Mouse (Mus musculus): Measurements from ENCODE around the gene Zan. TPM values are rescaled to one million over a fixed set of nuclear protein-coding genes. Genes with fewer than 3 reads are reported as not detected.
"Not testable (repeated sequence)": the region's sequence is repeated elsewhere in the genome, so short reads cannot be mapped to it uniquely, and the experiment has no call there.

Zan gene
- polyA plus RNA-seq, 1 experiment from 2014 or later, result 0.25 TPM

DNA sequence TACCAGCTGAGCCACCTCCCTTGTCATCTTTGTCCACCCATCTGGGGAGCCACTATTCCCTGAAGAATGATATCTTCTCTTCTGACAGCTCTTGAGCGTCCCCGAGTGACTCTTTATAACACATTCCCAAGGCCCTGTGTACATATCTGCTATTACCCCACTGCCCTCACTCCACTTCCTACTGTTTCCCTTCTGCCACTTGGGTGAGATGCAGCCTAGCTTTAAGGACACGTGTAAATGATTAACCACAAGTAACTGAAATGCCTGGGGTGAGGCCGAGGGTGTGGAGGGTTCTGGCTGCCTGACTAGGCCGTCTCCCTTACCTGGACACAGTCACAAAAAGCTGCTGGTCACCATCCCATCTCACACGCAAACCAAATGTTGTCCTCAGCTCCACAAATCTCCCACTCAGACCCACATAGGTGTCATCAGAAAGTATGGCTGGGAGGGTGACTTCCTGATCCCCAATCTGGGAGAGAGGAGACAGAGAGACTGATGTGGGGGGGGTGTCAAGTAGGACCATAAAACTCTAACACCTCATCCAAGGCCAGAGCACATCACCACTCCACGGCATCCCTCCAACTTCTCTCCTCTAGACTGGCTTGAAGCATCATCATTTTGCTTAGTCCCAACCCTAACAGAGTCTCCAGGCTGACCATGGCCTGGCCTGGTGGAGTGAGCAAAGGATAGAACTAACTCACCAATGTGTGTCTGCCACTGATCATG is 20.8 kb downstream of the Zan start:
- Histone ChIP-seq H3K27me3 (no peaks in the 10 kb centered on the region), H3K4me3 (replicated peaks) (no peak overlapping the region), H3K9me3 (replicated peaks) (no peaks in the 10 kb centered on the region), H3K36me3 (replicated peaks) (no peaks in the 10 kb centered on the region), H3K27ac (replicated peaks) (no peak overlapping the region), H3K4me1 (replicated peaks) (no peaks in the 10 kb centered on the region), H3K4me2 (no peak overlapping the region), H3K9ac (no peak overlapping the region)
- WGBS (ENCODE audit: insufficient replicate concordance), result 39% methylated on average over 7 of the region's 7 CpGs
- peak; percentile 77 for ATAC-seq (ENCODE audit: insufficient read depth)

DNA sequence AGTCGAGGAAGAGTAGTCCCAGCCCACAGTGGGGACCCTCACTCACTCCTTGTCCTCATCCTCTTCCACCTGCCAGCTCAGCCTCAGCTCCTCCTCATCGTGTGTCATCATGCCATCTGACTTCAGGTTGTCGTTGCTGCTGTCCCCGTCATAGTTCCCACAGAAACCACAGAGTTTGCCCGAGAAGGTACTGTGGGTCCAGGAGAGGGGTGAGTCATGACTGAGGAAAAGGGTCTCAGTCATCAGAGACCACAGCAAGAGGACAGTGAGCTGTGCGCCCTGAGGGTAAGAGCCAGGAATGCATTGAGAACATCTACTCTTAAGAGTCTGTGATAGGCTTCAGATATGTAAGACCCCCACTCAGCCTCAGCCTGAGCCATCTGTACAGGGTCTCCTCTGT is 21.7 kb downstream of the Zan start:
- H3K36me3 ChIP-seq (replicated peaks), result no peaks in the 10 kb centered on the region
- H3K4me2 ChIP-seq, result no peak overlapping the region
- ATAC-seq (ENCODE audit: insufficient read depth), result no peak
- H3K9me3 ChIP-seq (replicated peaks), result no peaks in the 10 kb centered on the region
- no peaks in the 10 kb centered on the region for H3K4me1 ChIP-seq (replicated peaks)
- 22% methylated on average over 6 of the region's 6 CpGs for WGBS (ENCODE audit: insufficient replicate concordance)
- H3K4me3 ChIP-seq (replicated peaks), result no peak overlapping the region
- H3K27me3 ChIP-seq, result no peaks in the 10 kb centered on the region
- H3K9ac ChIP-seq, result no peak overlapping the region
- no peak overlapping the region for H3K27ac ChIP-seq (replicated peaks)

DNA sequence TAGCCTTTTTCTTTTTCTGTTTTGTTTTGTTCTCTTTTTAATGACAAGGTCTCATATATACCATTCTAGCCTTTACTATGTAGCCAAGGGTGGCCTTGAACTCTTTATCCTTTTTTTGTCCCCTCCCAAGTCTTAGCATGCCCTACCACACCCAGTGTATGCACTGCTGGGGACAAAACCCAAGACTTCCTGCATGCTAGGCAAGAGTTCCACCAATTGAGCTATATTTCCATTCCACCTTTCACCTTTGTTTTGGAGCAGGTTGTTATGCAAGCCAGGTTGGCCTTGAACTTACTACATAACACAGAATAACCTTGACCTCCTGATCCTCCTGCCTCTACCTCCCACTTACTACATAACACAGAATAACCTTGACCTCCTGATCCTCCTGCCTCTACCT is 31.3 kb downstream of the Zan start:
- Histone ChIP-seq H3K4me3 (replicated peaks) (no peak overlapping the region), H3K4me1 (replicated peaks) (no peaks in the 10 kb centered on the region), H3K36me3 (replicated peaks) (no peaks in the 10 kb centered on the region), H3K27ac (replicated peaks) (no peak overlapping the region), H3K9ac (no peak overlapping the region), H3K9me3 (replicated peaks) (no peaks in the 10 kb centered on the region), H3K27me3 (no peaks in the 10 kb centered on the region), H3K4me2 (no peak overlapping the region)
- no peak for ATAC-seq (ENCODE audit: insufficient read depth)

DNA sequence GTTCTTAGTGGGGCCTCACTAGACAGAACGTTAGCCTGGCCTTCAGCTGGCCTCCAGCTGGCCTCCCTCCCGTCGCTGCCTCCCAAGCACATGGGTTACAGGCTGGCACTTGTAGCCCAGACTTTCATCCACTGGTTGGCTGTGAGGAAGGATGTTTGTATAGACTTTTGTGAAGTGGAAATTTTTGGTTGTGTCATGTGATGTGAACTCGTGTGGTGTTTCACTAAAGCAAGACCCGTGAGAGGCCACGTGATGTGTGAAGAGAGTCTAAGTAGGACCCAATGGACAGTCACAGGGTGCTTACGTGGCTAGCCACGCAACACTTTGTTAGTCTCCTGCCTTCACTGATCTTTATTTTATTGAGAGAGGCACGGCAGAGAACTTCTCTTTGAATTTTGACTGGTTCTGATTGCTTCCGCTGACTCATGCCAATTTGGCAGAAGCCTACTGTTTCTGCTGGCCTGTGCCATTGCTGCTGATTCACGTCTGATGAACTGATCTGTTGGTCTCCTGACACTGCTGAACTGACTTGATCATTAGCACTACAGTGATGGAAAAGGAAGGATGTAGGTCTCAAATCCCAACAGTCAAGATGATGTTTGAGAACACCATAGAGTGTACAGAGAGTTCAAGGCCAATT is 36.5 kb downstream of the Zan start:
- WGBS (ENCODE audit: insufficient replicate concordance), result 64% methylated on average over 11 of the region's 11 CpGs
- Histone ChIP-seq H3K4me1 (replicated peaks) (no peaks in the 10 kb centered on the region), H3K9me3 (replicated peaks) (no peaks in the 10 kb centered on the region), H3K4me3 (replicated peaks) (no peak overlapping the region), H3K27ac (replicated peaks) (no peak overlapping the region), H3K27me3 (no peaks in the 10 kb centered on the region), H3K4me2 (no peak overlapping the region), H3K36me3 (replicated peaks) (no peaks in the 10 kb centered on the region), H3K9ac (no peak overlapping the region)
- ATAC-seq (ENCODE audit: insufficient read depth), result no peak

DNA sequence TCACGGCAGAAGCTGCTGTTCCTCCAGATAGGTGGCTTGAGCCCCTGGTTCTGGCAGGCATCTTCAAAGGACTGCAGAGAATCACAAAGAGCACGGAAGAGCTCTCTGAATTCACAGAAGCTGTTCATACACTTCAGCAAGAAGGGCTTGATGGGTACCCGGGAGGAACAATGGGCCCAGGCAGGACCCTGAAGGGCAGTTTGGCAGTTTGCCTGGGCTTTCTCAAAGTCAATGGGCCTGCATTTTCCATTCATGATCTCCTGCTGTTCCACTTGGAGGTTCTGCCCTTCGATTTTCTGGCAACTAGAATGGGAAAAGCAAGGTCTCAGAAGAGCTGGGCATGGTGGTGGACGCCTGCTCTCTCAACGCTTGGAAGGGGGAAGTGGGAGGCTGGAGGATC is 43.0 kb downstream of the Zan start:
- H3K9ac ChIP-seq, result no peak overlapping the region
- no peaks in the 10 kb centered on the region for H3K4me1 ChIP-seq (replicated peaks)
- H3K4me3 ChIP-seq (replicated peaks), result no peak overlapping the region
- no peak for ATAC-seq (ENCODE audit: insufficient read depth)
- no peak overlapping the region for H3K4me2 ChIP-seq
- no peak overlapping the region for H3K27ac ChIP-seq (replicated peaks)
- H3K27me3 ChIP-seq, result no peaks in the 10 kb centered on the region
- H3K9me3 ChIP-seq (replicated peaks), result no peaks in the 10 kb centered on the region
- H3K36me3 ChIP-seq (replicated peaks), result no peaks in the 10 kb centered on the region
- WGBS (ENCODE audit: insufficient replicate concordance), result 37% methylated on average over 6 of the region's 6 CpGs

DNA sequence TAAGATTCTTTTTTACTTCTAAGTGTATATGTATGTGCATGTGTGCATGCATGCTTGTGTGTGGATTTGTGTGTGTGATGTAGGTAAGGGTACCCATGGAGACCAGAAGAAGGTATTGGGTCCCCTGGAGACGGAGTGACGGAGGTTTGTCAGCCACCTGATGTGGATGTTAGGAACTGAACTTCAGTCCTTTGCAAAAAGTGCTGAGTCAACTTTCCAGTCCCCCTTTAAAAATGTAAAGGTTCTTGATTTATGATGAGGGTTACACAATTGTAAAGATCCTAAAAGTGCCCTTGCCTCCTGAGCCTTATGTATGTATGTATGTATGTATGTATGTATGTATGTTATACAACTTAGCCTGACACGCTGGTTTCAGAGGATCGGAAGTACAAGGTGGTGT is 46.5 kb downstream of the Zan start:
- H3K36me3 ChIP-seq (replicated peaks); H3K9me3 ChIP-seq (replicated peaks); H3K4me3 ChIP-seq (replicated peaks); H3K27me3 ChIP-seq; ATAC-seq (ENCODE audit: insufficient read depth); H3K4me2 ChIP-seq; H3K27ac ChIP-seq (replicated peaks); H3K4me1 ChIP-seq (replicated peaks); H3K9ac ChIP-seq: not testable (repeated sequence)
- WGBS (ENCODE audit: insufficient replicate concordance), result 29% methylated on average over 4 of the region's 4 CpGs

DNA sequence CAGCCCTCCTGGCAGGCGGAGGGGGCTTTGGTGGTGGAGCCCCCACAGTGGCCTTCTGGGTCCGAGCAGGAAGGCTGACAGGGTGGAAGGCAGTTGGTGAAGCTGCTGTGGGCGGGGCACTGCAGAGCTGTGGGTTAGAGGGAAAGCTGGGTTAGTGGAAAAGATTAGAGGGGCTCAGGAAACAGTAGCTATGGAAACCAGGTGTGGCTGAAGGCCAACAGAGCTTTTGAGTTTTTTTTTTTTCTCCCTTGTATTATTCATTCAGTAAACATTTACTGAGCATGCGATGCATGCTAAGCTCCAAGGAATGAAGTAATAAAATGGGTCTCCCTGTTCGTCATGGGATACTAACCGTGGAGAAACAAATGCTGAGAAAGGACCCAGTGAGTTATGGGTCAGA is 51.2 kb downstream of the Zan start:
- Histone ChIP-seq H3K9me3 (replicated peaks) (no peaks in the 10 kb centered on the region), H3K36me3 (replicated peaks) (no peaks in the 10 kb centered on the region), H3K4me1 (replicated peaks) (0 out of 2 replicates have a peak, but pooled peaks cover 5% of the 10 kb centered on the region), H3K4me3 (replicated peaks) (no peak overlapping the region), H3K9ac (no peak overlapping the region), H3K27ac (replicated peaks) (no peak overlapping the region), H3K27me3 (no peaks in the 10 kb centered on the region), H3K4me2 (no peak overlapping the region)
- 41% methylated on average over 6 of the region's 6 CpGs for WGBS (ENCODE audit: insufficient replicate concordance)
- ATAC-seq (ENCODE audit: insufficient read depth), result no peak

DNA sequence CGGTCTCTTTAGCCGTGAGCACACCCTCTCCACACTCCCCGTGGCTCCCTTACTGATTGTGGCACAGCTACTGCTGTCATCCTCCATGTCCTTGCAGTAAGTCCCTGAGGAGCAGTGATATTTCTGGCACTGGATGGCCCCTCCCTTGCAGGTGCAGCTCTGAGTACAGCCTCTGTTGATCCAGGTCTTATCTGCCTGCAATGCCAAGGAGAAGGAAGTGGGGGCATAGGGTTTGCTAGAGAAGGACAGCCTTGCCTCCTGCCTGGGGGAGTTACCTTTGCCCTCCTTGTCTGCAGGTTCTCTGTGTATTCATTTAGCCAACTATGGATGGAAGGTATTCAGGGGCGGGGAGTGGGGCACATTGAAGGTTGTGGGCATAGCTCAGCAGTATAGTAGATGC is 57.0 kb downstream of the Zan start:
- no peaks in the 10 kb centered on the region for H3K36me3 ChIP-seq (replicated peaks)
- WGBS (ENCODE audit: insufficient replicate concordance), result 55% methylated on average over 4 of the region's 4 CpGs
- H3K4me2 ChIP-seq, result no peak overlapping the region
- H3K9ac ChIP-seq, result no peak overlapping the region
- H3K27ac ChIP-seq (replicated peaks), result no peak overlapping the region
- ATAC-seq (ENCODE audit: insufficient read depth), result no peak
- no peaks in the 10 kb centered on the region for H3K27me3 ChIP-seq
- H3K4me1 ChIP-seq (replicated peaks), result peaks cover 16% of the 10 kb centered on the region; the same call in 1 of the 2 replicates
- no peak overlapping the region for H3K4me3 ChIP-seq (replicated peaks)
- no peaks in the 10 kb centered on the region for H3K9me3 ChIP-seq (replicated peaks)

DNA sequence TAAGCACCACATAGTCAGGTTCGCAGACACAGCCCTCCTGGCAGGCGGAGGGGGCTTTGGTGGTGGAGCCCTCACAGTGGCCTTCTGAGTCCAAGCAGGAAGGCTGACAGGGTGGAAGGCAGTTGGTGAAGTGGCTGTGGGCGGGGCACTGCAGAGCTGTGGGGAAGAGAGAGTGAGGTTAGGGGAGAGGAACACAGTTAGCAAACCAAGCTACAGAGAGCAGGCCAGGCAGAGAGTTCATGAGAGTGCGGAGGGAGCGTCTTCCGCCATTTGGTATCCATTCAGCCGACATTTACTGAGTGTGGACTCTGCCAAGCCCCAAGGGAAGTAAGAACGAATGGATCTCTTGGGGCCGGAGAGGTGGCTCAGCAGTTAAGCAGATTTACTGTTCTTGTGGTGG is 57.8 kb downstream of the Zan start:
- Histone ChIP-seq H3K4me3 (replicated peaks) (no peak overlapping the region), H3K9ac (no peak overlapping the region), H3K4me2 (no peak overlapping the region), H3K9me3 (replicated peaks) (no peaks in the 10 kb centered on the region), H3K27me3 (no peaks in the 10 kb centered on the region), H3K36me3 (replicated peaks) (no peaks in the 10 kb centered on the region), H3K4me1 (replicated peaks) (peaks cover 13% of the 10 kb centered on the region; the same call in 1 of the 2 replicates), H3K27ac (replicated peaks) (no peak overlapping the region)
- ATAC-seq (ENCODE audit: insufficient read depth), result no peak
- 48% methylated on average over 9 of the region's 9 CpGs for WGBS (ENCODE audit: insufficient replicate concordance)

DNA sequence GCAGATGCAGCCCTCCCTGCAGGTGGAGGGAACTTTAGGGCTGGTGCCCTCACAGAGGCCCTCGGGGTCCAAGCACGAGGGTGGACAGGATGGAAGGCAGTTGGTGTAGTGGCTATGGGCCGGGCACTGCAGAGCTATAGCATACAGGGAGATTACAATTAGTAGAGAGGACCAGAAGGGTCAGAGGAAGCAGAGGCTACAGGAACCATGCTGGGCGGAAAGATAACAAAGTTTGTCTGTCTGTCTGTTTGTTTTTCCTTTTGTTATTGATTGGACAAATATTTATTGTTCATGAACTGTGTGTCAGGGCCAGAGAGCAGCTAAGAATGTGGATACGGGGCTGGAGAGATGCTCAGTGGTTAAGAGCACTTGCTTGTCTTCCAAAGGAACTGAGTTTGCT is 62.6 kb downstream of the Zan start:
- H3K36me3 ChIP-seq (replicated peaks), result no peaks in the 10 kb centered on the region
- peak; percentile 63 for ATAC-seq (ENCODE audit: insufficient read depth)
- WGBS (ENCODE audit: insufficient replicate concordance), result 14% methylated on average over 5 of the region's 5 CpGs
- H3K4me3 ChIP-seq (replicated peaks), result no peak overlapping the region
- 0 out of 2 replicates have a peak overlapping the region, but pooled peaks have one; percentile 10 for H3K4me2 ChIP-seq
- peaks cover 21% of the 10 kb centered on the region; the same call in 1 of the 2 replicates for H3K4me1 ChIP-seq (replicated peaks)
- H3K9me3 ChIP-seq (replicated peaks), result no peaks in the 10 kb centered on the region
- no peak overlapping the region for H3K9ac ChIP-seq
- H3K27ac ChIP-seq (replicated peaks), result no peak overlapping the region
- H3K27me3 ChIP-seq, result no peaks in the 10 kb centered on the region

DNA sequence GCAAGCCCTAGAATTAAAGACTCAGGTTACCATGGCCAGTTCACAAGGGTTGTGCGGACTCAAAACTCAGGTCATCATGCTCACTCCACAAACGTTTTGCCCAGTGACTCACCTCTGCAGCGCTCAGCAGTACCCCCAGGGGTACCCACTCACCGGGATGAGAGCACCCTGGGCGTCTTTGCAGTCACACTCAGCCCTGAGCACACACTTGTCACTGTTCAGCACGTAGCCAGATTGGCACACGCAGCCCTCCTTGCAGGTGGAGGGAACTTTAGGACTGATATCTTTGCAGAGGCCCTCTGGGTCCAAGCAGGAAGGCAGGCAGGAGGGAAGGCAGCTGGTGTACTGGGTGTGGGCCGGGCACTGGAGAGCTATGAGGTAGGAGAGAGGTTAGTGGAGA is 65.6 kb downstream of the Zan start:
- Histone ChIP-seq H3K4me3 (replicated peaks) (no peak overlapping the region), H3K27ac (replicated peaks) (no peak overlapping the region), H3K4me2 (no peak overlapping the region), H3K4me1 (replicated peaks) (peaks cover 14% of the 10 kb centered on the region), H3K36me3 (replicated peaks) (no peaks in the 10 kb centered on the region), H3K9ac (no peak overlapping the region), H3K9me3 (replicated peaks) (no peaks in the 10 kb centered on the region), H3K27me3 (no peaks in the 10 kb centered on the region)
- WGBS (ENCODE audit: insufficient replicate concordance), result 49% methylated on average over 8 of the region's 8 CpGs
- no peak for ATAC-seq (ENCODE audit: insufficient read depth)

DNA sequence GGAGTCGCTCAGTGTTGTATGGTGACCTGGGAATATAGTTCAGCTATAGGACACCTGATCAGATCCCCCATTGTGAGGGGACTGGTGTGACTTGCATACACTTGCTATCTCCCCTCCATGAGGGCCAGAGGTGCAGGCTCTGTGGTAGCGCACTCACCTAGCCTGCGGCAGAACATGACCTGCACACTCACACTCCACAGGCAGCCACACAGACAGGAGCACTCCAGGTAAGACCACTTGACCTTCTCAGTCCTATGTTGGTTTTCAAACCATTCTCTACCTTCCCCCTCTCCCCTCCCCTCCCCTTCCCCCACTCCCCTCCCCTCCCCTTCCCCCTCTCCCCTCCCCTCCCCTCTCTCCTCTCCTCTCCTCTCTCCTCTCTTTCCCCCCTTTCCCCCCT is 66.3 kb downstream of the Zan start:
- H3K36me3 ChIP-seq (replicated peaks), result no peaks in the 10 kb centered on the region
- H3K4me2 ChIP-seq, result no peak overlapping the region
- 78% methylated on average over 3 of the region's 3 CpGs for WGBS (ENCODE audit: insufficient replicate concordance)
- no peak overlapping the region for H3K9ac ChIP-seq
- no peaks in the 10 kb centered on the region for H3K27me3 ChIP-seq
- H3K9me3 ChIP-seq (replicated peaks), result no peaks in the 10 kb centered on the region
- H3K27ac ChIP-seq (replicated peaks), result no peak overlapping the region
- no peak for ATAC-seq (ENCODE audit: insufficient read depth)
- peaks cover 14% of the 10 kb centered on the region for H3K4me1 ChIP-seq (replicated peaks)
- no peak overlapping the region for H3K4me3 ChIP-seq (replicated peaks)

Data from liver, embryonic 15.5 days (tissue).